Comparison of ENCODE assay signal across 8 mouse cellular contexts in genomic region chr4:130292271-130292670, GRCm38 (mm10). TPM values are rescaled to one million over a fixed set of nuclear protein-coding genes. Genes with fewer than 3 reads are reported as not detected.
DNase-seq lines count a peak whose midpoint lies in the region; ATAC-seq and TF ChIP-seq lines count a peak whose summit lies in the region.

No protein-coding gene starts in this region.

- H3K9ac ChIP-seq in kidney, embryonic 15.5 days = no peak overlapping the region
- H3K9ac ChIP-seq in liver, embryonic 13.5 days = no peak overlapping the region
- no peak overlapping the region for H3K9ac ChIP-seq in neural tube, embryonic 11.5 days (ENCODE audit: low read length)

- no peak overlapping the region for H3K4me3 ChIP-seq in kidney, embryonic 15.5 days (replicated peaks)
- H3K4me3 ChIP-seq in liver, embryonic 13.5 days (replicated peaks) = no peak overlapping the region
- H3K4me3 ChIP-seq in neural tube, embryonic 11.5 days (ENCODE audit: low read depth, low read length) = no peak overlapping the region
- no peak overlapping the region for H3K4me3 ChIP-seq in thymus, adult 2 months (ENCODE audit: control insufficient read depth, insufficient read depth, low read length)

- DNase-seq in 416B (ENCODE audit: low read depth) = peak; percentile 77
- DNase-seq in ZHBTc4 (ENCODE audit: low read depth, low spot score) = peak; percentile 89
- DNase-seq in embryo, embryonic 10.5 days (ENCODE audit: low spot score) = peak; percentile 92
- DNase-seq in heart, adult 8-10 months (ENCODE audit: low spot score) = peak; percentile 57
- DNase-seq in liver, embryonic 13.5 days = peak; percentile 74
- DNase-seq in neural tube, embryonic 11.5 days (ENCODE audit: low spot score) = peak; percentile 85
- peak; percentile 66 for DNase-seq in thymus, adult 2 months

- H3K36me3 ChIP-seq in kidney, embryonic 15.5 days = no peaks in the 10 kb centered on the region
- no peaks in the 10 kb centered on the region for H3K36me3 ChIP-seq in liver, embryonic 13.5 days
- no peaks in the 10 kb centered on the region for H3K36me3 ChIP-seq in neural tube, embryonic 11.5 days (ENCODE audit: control insufficient read depth, insufficient read depth, low read length)
- no peaks in the 10 kb centered on the region for H3K36me3 ChIP-seq in thymus, adult 2 months (ENCODE audit: control insufficient read depth, insufficient read depth, low read length)

- TF ChIP-seq POLR2A in thymus, adult 2 months (IDR thresholded peaks at IDR 0.05; ENCODE audit: control insufficient read depth, extremely low read depth, insufficient read depth, low read length, poor library complexity) = no peak

- H3K9me3 ChIP-seq in kidney, embryonic 15.5 days (replicated peaks) = no peaks in the 10 kb centered on the region; the same call in 1 of the 2 replicates
- no peaks in the 10 kb centered on the region for H3K9me3 ChIP-seq in liver, embryonic 13.5 days (replicated peaks)
- H3K9me3 ChIP-seq in neural tube, embryonic 11.5 days (ENCODE audit: control insufficient read depth, low read length) = no peaks in the 10 kb centered on the region

- WGBS in kidney, embryonic 15.5 days = 3% methylated on average over 4 of the region's 4 CpGs
- WGBS in liver, embryonic 13.5 days (ENCODE audit: insufficient replicate concordance) = 1% methylated on average over 4 of the region's 4 CpGs
- WGBS in neural tube, embryonic 11.5 days = 10% methylated on average over 4 of the region's 4 CpGs
- 1% methylated on average over 4 of the region's 4 CpGs for WGBS in thymus, adult 2 months

- peaks cover 11% of the 10 kb centered on the region for H3K4me1 ChIP-seq in kidney, embryonic 15.5 days
- H3K4me1 ChIP-seq in liver, embryonic 13.5 days (replicated peaks) = peaks cover 37% of the 10 kb centered on the region
- no peaks in the 10 kb centered on the region for H3K4me1 ChIP-seq in neural tube, embryonic 11.5 days (ENCODE audit: control insufficient read depth, insufficient read depth, low read length)
- no peaks in the 10 kb centered on the region for H3K4me1 ChIP-seq in thymus, adult 2 months (replicated peaks; ENCODE audit: control insufficient read depth, insufficient read depth, low read length)

- 0 out of 2 replicates have a peak, but pooled peaks have one; percentile 23 for ATAC-seq in kidney, embryonic 15.5 days (replicated peaks; ENCODE audit: low FRiP score)
- ATAC-seq in liver, embryonic 13.5 days (ENCODE audit: low read depth) = no peak
- no peak for ATAC-seq in neural tube, embryonic 11.5 days (ENCODE audit: insufficient read depth, low FRiP score, low TSS enrichment)

- H3K27me3 ChIP-seq in kidney, embryonic 15.5 days = peaks cover 11% of the 10 kb centered on the region; the same call in 1 of the 2 replicates
- H3K27me3 ChIP-seq in liver, embryonic 13.5 days = peaks cover 31% of the 10 kb centered on the region
- no peaks in the 10 kb centered on the region for H3K27me3 ChIP-seq in neural tube, embryonic 11.5 days (ENCODE audit: control insufficient read depth, insufficient read depth, low read length)
- H3K27me3 ChIP-seq in thymus, adult 2 months (ENCODE audit: control insufficient read depth, insufficient read depth, low read length) = no peaks in the 10 kb centered on the region

- peak; percentile 69; the same call in 1 of the 2 replicates for TF ChIP-seq CTCF in thymus, adult 2 months (IDR thresholded peaks at IDR 0.05; ENCODE audit: borderline replicate concordance, control insufficient read depth, extremely low read depth, insufficient read depth, low read length, poor library complexity)

- H3K4me2 ChIP-seq in kidney, embryonic 15.5 days = no peak overlapping the region
- H3K4me2 ChIP-seq in liver, embryonic 13.5 days = no peak overlapping the region
- no peak overlapping the region for H3K4me2 ChIP-seq in neural tube, embryonic 11.5 days (ENCODE audit: low read depth)

- H3K27ac ChIP-seq in kidney, embryonic 15.5 days = no peak overlapping the region
- 0 out of 2 replicates have a peak overlapping the region, but pooled peaks have one; percentile 51 for H3K27ac ChIP-seq in liver, embryonic 13.5 days
- H3K27ac ChIP-seq in neural tube, embryonic 11.5 days (ENCODE audit: low read depth, low read length) = no peak overlapping the region
- no peak overlapping the region for H3K27ac ChIP-seq in thymus, adult 2 months (ENCODE audit: control insufficient read depth, insufficient read depth, low read length)

RNA-seq across cellular contexts. Expression of gene Serinc2, which starts 13.3 kb away (rescaled TPM):
- 1 to 10 TPM; 1.9 to 3.7 (median 2.6) TPM for total RNA-seq in heart, adult 8-10 months (2022)
- 43.8 and 48.8 TPM in 2 replicates for polyA plus RNA-seq in kidney, embryonic 15.5 days (2015; fragmentation: Nextera tagmentation; extraction: Ambion mirVana)
- 0.99 and 1.6 TPM in 2 replicates for polyA plus RNA-seq in liver, embryonic 13.5 days (2015; fragmentation: Nextera tagmentation; extraction: Ambion mirVana)
- 58.5 and 60.1 TPM in 2 replicates for polyA plus RNA-seq in neural tube, embryonic 11.5 days (2014; fragmentation: Nextera tagmentation; extraction: Ambion mirVana)
- 13.3 and 16.5 TPM in 2 replicates for polyA plus RNA-seq in thymus, adult 2 months (2012; rRNA removed)

RNA-seq across cellular contexts. Expression of gene Fabp3, which starts 16.1 kb away (rescaled TPM):
- 1,000 to 10,000 TPM; 6,025 to 7,484 (median 6,750) TPM for total RNA-seq in heart, adult 8-10 months (2022)
- 70.7 and 81.3 TPM in 2 replicates for polyA plus RNA-seq in kidney, embryonic 15.5 days (2015; fragmentation: Nextera tagmentation; extraction: Ambion mirVana)
- 1.5 and 2.8 TPM in 2 replicates for polyA plus RNA-seq in liver, embryonic 13.5 days (2015; fragmentation: Nextera tagmentation; extraction: Ambion mirVana)
- polyA plus RNA-seq in neural tube, embryonic 11.5 days (2014; fragmentation: Nextera tagmentation; extraction: Ambion mirVana) = 31.5 and 32.7 TPM in 2 replicates
- polyA plus RNA-seq in thymus, adult 2 months (2012; rRNA removed) = 18.3 and 222 TPM in 2 replicates

RNA-seq across cellular contexts. Expression of gene Gm10570, which starts 16.2 kb away (rescaled TPM):
- total RNA-seq in heart, adult 8-10 months (2022) = under 1 TPM in 1 of 4 experiments, not detected in 3; 0.91 TPM
- polyA plus RNA-seq in kidney, embryonic 15.5 days (2015; fragmentation: Nextera tagmentation; extraction: Ambion mirVana) = 0.36 and 0.57 TPM in 2 replicates
- polyA plus RNA-seq in liver, embryonic 13.5 days (2015; fragmentation: Nextera tagmentation; extraction: Ambion mirVana) = not detected in 2 replicates
- polyA plus RNA-seq in neural tube, embryonic 11.5 days (2014; fragmentation: Nextera tagmentation; extraction: Ambion mirVana) = not detected in 2 replicates
- polyA plus RNA-seq in thymus, adult 2 months (2012; rRNA removed) = 0.46 TPM in 1 of 2 replicates, not detected in the other
